Mouse (Mus musculus): ENCODE measurements at regions not wholly inside any gene's neighbourhood (a gene's known extent, or its start where the extent isn't known, plus 50 kb on each side); places are given as distances from the start of the nearest gene placed in this dataset.
A peak's percentile ranks its signal among the peaks of the same experiment; 100 is the strongest.

DNA sequence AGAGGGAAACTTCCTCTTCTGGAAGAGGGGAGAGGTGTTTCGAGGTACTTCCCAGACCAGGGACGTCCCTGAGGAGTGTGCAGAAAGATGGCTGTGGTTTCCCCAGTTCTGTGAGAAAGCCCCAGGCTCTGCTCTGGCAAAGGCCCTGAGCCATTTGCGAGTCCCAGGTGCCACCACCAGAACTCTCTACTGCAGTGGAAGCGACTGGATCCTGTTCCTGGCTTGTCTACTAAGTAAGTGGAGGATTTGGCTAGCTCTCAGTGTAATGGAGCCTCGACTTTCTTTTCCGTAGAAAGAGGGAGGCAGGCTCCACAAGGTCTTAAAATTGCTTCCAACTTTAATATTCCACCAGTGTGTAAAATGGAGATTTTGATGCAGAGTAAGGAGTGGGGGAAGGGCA, 186.1 kb upstream of the Arglu1 start:
- no peak overlapping the region for H3K27ac ChIP-seq

DNA sequence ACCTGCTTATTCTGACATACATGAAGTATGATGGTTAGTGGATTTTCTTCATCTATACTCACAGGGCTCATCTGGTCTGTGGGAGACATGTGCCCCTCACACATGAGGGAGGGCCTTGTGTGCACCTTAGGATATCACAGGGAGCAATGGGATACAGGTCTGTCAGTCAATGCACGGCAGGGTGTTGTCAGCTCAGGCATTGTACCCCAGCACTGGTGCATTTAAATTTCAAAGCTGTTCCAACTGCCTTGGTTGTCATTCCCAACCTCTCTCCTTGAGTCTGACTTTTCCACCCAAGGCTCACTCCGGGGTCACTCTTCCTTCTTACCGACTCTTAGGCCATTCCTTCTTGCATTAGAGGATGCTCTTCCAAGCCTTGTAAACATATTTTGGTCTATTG, 181.6 kb upstream of the Arglu1 start:
- no peak overlapping the region for H3K27ac ChIP-seq
- ATAC-seq, result no peak
- H3K36me3 ChIP-seq, result no peaks in the 10 kb centered on the region
- H3K4me1 ChIP-seq (replicated peaks), result peaks cover 19% of the 10 kb centered on the region
- H3K9me3 ChIP-seq, result peaks cover 3% of the 10 kb centered on the region; the same call in 1 of the 2 replicates
- H3K27me3 ChIP-seq, result peaks cover 85% of the 10 kb centered on the region
- WGBS, result 22% methylated on average over 3 of the region's 3 CpGs
- H3K9ac ChIP-seq (replicated peaks), result no peak overlapping the region
- H3K4me3 ChIP-seq (replicated peaks), result no peak overlapping the region
- H3K4me2 ChIP-seq (replicated peaks), result no peak overlapping the region

More for the DNA sequence above, 186.1 kb upstream of the Arglu1 start:
- ATAC-seq, result no peak
- 60% methylated on average over 6 of the region's 6 CpGs for WGBS
- Histone ChIP-seq H3K9ac (replicated peaks) (no peak overlapping the region), H3K36me3 (no peaks in the 10 kb centered on the region), H3K9me3 (peaks cover 3% of the 10 kb centered on the region; the same call in 1 of the 2 replicates), H3K4me1 (replicated peaks) (peaks cover 9% of the 10 kb centered on the region; the same call in 1 of the 2 replicates), H3K4me3 (replicated peaks) (no peak overlapping the region), H3K27me3 (peaks cover 85% of the 10 kb centered on the region), H3K4me2 (replicated peaks) (peak overlapping the region; percentile 16; the same call in 1 of the 2 replicates)

DNA sequence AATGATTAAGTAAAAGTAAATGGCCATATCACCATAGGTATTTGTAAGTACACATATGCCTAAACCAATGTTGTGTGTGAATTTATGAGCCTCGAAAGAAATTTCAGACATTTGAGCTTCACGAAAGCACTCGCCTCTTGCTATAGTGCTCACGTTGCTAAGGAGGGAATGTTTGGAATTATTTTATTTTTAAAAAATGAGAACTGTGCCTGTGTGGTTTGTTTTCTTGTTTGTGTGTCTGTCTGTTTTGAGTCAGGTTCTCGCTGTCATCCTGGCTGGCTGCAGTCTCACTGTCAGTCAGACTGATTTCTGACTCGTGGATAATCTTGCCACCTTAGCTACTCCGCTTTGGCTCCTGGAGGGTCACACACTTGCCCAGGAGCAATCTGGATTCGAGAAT, 180.7 kb upstream of the Arglu1 start:
- H3K9ac ChIP-seq (replicated peaks), result no peak overlapping the region
- H3K4me1 ChIP-seq (replicated peaks), result peaks cover 15% of the 10 kb centered on the region
- peaks cover 85% of the 10 kb centered on the region for H3K27me3 ChIP-seq
- ATAC-seq, result no peak
- no peak overlapping the region for H3K4me2 ChIP-seq (replicated peaks)
- no peak overlapping the region for H3K4me3 ChIP-seq (replicated peaks)
- H3K36me3 ChIP-seq, result no peaks in the 10 kb centered on the region
- H3K27ac ChIP-seq, result no peak overlapping the region
- H3K9me3 ChIP-seq, result peaks cover 3% of the 10 kb centered on the region; the same call in 1 of the 2 replicates
- WGBS, result 31% methylated on average over 8 of the region's 8 CpGs

DNA sequence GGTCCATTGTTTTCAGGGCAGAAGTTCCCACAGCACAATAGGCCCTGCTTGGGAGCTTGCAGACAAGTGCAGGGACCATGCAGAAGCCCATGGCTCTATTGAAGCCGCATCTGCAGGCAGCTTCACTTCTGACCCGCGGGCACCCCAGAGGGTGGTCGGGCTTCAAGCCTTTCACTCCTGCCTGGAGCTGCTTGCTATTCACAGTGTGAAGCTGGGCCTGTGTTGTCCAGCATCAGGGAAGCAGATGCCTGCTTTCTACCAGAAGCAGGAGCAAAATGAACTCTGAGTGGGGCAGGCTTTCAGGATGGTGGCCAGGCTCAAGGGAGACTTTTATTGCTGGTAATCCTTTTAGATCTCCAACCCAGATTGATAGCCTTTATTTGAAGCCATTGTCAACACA, 180.2 kb upstream of the Arglu1 start:
- no peak overlapping the region for H3K27ac ChIP-seq
- peaks cover 85% of the 10 kb centered on the region for H3K27me3 ChIP-seq
- H3K4me3 ChIP-seq (replicated peaks), result no peak overlapping the region
- WGBS, result 1% methylated on average over 4 of the region's 4 CpGs
- peaks cover 15% of the 10 kb centered on the region for H3K4me1 ChIP-seq (replicated peaks)
- H3K9ac ChIP-seq (replicated peaks), result no peak overlapping the region
- peak; percentile 91 for ATAC-seq
- no peaks in the 10 kb centered on the region for H3K36me3 ChIP-seq
- peaks cover 3% of the 10 kb centered on the region; the same call in 1 of the 2 replicates for H3K9me3 ChIP-seq
- H3K4me2 ChIP-seq (replicated peaks), result no peak overlapping the region

DNA sequence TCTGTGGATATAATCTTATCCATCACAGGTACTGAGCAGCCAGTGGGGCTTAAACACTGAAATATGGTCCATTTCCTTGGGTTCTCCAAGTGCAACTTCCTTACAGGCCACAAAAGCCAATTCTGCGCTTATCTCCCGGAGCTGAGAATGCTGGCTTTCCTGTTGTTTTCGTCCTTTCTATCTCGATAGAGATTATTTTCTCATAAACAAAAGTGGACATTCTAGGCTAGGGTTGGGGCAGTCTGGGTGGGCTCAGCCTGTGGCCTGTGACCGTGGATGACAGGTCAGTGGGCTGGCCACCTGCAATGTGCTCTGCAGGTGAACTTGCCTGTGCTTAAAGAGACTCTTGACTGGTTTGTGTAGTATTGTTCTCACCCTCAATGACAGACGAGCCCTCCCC, 179.0 kb upstream of the Arglu1 start:
- Histone ChIP-seq H3K27me3 (peaks cover 78% of the 10 kb centered on the region), H3K4me3 (replicated peaks) (no peak overlapping the region), H3K9me3 (peaks cover 3% of the 10 kb centered on the region; the same call in 1 of the 2 replicates), H3K4me1 (replicated peaks) (peaks cover 15% of the 10 kb centered on the region), H3K4me2 (replicated peaks) (no peak overlapping the region), H3K27ac (no peak overlapping the region), H3K9ac (replicated peaks) (no peak overlapping the region), H3K36me3 (no peaks in the 10 kb centered on the region)
- WGBS, result 35% methylated on average over 6 of the region's 6 CpGs
- no peak for ATAC-seq

DNA sequence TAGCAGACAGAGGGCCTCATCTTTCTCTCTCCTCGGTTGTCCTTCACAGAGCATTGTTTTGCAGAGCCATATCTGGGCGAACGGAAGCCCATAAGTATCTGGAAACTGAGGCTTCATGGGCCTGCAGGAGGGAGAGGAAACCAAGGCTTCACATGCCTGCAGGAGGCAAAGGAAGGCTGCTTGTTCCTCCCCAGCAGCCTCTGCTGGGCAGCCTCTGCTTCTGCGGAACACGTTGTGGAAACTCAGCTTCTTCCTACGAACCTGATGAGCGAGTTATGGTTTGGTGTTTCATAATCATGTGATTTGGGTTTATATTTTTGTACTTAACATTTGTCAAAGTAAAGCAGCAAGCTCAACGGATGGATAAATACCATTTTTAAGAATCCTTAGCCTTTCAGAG, 177.6 kb upstream of the Arglu1 start:
- H3K27ac ChIP-seq, result no peak overlapping the region
- H3K4me1 ChIP-seq (replicated peaks), result peaks cover 15% of the 10 kb centered on the region
- no peaks in the 10 kb centered on the region for H3K9me3 ChIP-seq
- peaks cover 72% of the 10 kb centered on the region for H3K27me3 ChIP-seq
- no peak overlapping the region for H3K4me3 ChIP-seq (replicated peaks)
- H3K9ac ChIP-seq (replicated peaks), result no peak overlapping the region
- no peak for ATAC-seq
- no peak overlapping the region for H3K4me2 ChIP-seq (replicated peaks)
- WGBS, result 54% methylated on average over 8 of the region's 8 CpGs
- H3K36me3 ChIP-seq, result no peaks in the 10 kb centered on the region

DNA sequence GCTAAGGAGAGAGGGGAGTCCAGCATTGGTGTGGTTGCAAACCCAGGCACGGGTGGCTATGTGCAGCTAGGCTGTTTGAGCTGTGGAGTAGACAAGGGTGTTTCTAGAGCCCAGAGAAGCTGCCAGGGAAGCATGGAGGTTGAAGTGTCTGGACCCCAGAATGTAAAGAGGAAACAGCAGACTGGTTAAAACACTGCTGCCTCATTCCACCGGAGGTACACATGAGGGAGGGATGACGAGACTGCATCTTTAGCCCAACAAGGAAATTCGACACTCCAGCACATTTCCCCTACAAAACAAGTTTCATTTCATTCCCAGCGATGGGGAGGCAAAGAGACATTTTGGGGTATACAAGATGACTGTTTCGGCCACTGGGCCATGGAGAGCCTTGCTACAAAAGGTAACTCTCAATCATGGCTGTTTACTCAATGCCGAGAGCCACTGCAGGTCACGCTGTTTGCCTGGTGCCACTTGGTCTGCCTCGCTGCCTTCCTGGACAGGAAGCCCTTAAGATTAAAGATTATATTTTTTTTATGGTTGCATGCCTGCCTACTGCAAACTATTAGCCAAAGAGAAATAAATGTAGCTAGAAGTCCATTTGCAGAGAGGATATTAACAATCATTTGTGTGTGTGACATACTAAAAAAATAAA, 176.9 kb upstream of the Arglu1 start:
- WGBS, result 67% methylated on average over 9 of the region's 9 CpGs
- Histone ChIP-seq H3K27me3 (peaks cover 71% of the 10 kb centered on the region), H3K9me3 (no peaks in the 10 kb centered on the region), H3K4me2 (replicated peaks) (no peak overlapping the region), H3K9ac (replicated peaks) (no peak overlapping the region), H3K36me3 (no peaks in the 10 kb centered on the region), H3K27ac (no peak overlapping the region), H3K4me3 (replicated peaks) (no peak overlapping the region), H3K4me1 (replicated peaks) (peaks cover 15% of the 10 kb centered on the region)
- ATAC-seq, result no peak

DNA sequence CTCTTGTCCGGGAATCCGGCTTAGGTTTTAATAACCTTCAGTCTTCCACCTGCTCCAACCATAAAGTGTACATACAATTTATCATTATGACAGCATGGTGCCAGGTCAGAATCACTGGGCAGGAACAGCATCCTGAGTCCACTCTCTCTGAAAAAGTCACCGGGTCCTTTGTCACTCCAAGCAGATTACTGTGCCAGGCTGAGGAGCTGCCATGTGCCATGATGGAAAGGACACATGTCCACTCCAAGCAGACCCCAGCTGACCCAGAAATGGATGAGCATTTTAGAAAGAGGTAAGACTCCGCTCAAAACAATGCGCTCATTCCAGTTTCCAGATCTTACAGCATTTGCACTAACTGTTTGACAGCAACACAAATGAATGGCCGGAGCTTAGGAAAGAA, 172.4 kb upstream of the Arglu1 start:
- Histone ChIP-seq H3K36me3 (no peaks in the 10 kb centered on the region), H3K4me1 (replicated peaks) (no peaks in the 10 kb centered on the region), H3K9ac (replicated peaks) (no peak overlapping the region), H3K4me2 (replicated peaks) (no peak overlapping the region), H3K9me3 (no peaks in the 10 kb centered on the region), H3K4me3 (replicated peaks) (no peak overlapping the region), H3K27ac (no peak overlapping the region), H3K27me3 (peaks cover 60% of the 10 kb centered on the region)
- ATAC-seq, result no peak
- WGBS, result 90% methylated on average over 6 of the region's 6 CpGs

DNA sequence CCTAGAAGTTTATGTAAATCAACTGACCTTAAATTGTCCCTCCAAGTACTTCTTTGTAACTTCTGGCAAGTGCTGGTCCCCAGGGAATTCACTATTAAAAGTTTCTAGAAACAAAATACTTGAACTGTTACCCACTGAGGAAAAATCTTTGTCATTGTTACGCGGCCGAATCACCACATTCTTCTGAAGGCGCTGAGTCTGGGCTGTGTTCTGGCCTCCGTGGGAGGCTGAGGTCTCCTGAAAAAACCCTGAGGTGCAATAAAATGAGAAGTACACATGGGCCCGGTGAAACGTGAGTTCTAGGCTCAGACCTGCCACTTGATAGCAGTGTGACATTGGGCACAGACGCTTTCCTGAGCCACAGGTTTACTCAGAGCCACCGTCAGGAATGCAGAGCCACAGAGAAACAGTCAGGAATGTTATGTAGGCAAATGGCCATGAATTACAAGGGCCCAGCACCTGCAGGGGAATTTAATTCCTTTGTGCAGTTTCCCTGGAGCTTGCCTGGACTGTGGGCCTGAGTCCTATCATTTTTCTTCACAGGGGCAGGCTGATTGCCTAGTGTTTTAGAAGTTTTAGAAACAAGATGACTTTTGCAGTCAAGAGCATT, 171.1 kb upstream of the Arglu1 start:
- no peak overlapping the region for H3K27ac ChIP-seq
- H3K4me1 ChIP-seq (replicated peaks), result no peaks in the 10 kb centered on the region
- H3K9me3 ChIP-seq, result no peaks in the 10 kb centered on the region
- H3K9ac ChIP-seq (replicated peaks), result no peak overlapping the region
- H3K27me3 ChIP-seq, result peaks cover 50% of the 10 kb centered on the region
- H3K4me3 ChIP-seq (replicated peaks), result no peak overlapping the region
- no peak overlapping the region for H3K4me2 ChIP-seq (replicated peaks)
- no peak for ATAC-seq
- H3K36me3 ChIP-seq, result no peaks in the 10 kb centered on the region
- WGBS, result 59% methylated on average over 9 of the region's 9 CpGs

DNA sequence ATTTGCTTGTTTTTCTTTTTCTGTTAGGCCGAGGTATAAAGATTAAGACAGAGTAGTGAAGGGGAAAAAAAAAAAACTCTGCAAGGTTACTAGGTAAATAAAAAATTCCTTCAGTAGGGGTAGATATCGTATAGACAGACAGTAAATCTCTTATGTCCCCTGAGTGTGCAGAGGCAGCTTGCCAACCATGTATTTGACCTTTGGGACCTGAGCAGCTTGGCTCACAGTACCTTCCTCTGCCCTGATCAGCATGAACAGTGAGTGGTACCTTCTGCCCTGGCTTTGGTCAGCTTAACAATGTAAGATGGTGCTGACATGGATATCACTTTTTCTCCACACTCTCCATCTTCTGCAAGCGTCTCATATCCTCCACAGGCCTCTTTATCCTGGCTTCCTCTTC, 168.3 kb upstream of the Arglu1 start:
- H3K9me3 ChIP-seq, result no peaks in the 10 kb centered on the region
- H3K36me3 ChIP-seq, result no peaks in the 10 kb centered on the region
- no peak overlapping the region for H3K27ac ChIP-seq
- H3K4me1 ChIP-seq (replicated peaks), result no peaks in the 10 kb centered on the region
- ATAC-seq, result no peak
- WGBS, result 80% methylated on average over 3 of the region's 3 CpGs
- H3K4me2 ChIP-seq (replicated peaks), result no peak overlapping the region
- H3K27me3 ChIP-seq, result peaks cover 46% of the 10 kb centered on the region
- H3K9ac ChIP-seq (replicated peaks), result no peak overlapping the region
- H3K4me3 ChIP-seq (replicated peaks), result no peak overlapping the region

DNA sequence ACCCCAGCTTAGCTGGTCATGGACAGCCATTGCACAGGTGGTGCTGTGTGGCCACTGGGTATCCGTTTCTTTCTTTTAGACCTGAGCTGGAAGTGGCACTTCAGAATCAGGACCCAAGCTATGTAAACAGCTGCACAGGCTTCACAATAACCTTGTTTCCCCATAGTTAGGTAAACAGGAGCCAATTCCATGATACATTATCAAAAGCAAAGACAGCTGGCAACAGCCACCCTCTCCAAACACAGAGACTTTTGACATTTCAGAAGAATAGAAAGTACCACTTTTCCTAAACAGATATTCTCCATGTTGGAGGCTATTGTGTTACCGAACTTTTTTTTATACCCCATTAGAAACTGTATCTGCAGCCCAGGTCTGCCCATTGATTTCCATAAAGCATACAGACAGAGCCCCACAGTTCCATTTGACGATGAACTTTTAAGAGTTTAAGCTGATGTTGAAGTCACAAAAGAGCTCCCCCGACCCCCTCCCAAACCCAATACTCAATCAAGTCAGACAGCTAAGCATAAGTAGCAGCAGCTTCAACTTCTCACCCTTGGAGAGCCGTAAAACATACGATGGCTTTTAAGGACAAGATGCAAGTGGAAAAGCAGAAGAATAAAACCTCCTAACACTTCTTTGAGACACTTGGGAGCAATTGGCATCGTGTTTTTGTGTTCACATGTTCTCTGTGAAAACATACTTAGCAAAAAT, 162.5 kb upstream of the Arglu1 start:
- Histone ChIP-seq H3K27ac (no peak overlapping the region), H3K27me3 (peaks cover 36% of the 10 kb centered on the region), H3K9me3 (no peaks in the 10 kb centered on the region), H3K9ac (replicated peaks) (no peak overlapping the region), H3K4me2 (replicated peaks) (no peak overlapping the region), H3K36me3 (no peaks in the 10 kb centered on the region), H3K4me1 (replicated peaks) (peaks cover 7% of the 10 kb centered on the region; the same call in 1 of the 2 replicates), H3K4me3 (replicated peaks) (no peak overlapping the region)
- 54% methylated on average over 7 of the region's 7 CpGs for WGBS
- no peak for ATAC-seq

DNA sequence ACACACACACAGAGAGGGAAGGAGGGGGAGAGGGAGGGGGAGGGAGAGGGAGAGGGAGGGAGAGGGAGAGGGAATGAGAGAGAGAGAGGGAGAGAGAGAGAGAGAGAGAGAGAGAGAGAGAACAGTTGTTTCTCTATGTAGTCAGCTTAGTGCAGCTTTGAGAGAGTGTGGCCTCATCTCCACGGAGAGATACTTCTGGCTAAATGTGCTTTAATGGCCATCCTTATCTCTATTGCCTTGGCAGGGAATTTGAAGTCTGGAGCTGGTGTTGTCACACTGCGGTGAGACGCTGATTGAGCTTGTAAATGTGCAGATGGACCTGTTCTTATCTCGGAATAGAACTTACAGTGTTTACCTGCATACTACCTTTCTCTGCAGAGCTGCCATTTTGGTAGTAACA, 160.9 kb upstream of the Arglu1 start:
- H3K9me3 ChIP-seq, result no peaks in the 10 kb centered on the region
- no peak overlapping the region for H3K4me3 ChIP-seq (replicated peaks)
- H3K27ac ChIP-seq, result no peak overlapping the region
- 80% methylated on average over 4 of the region's 4 CpGs for WGBS
- H3K4me2 ChIP-seq (replicated peaks), result no peak overlapping the region
- H3K9ac ChIP-seq (replicated peaks), result no peak overlapping the region
- no peak for ATAC-seq
- H3K4me1 ChIP-seq (replicated peaks), result peaks cover 7% of the 10 kb centered on the region; the same call in 1 of the 2 replicates
- peaks cover 32% of the 10 kb centered on the region for H3K27me3 ChIP-seq
- no peaks in the 10 kb centered on the region for H3K36me3 ChIP-seq

All from midbrain, embryonic 13.5 days (tissue).